Mouse (Mus musculus) embryonic fibroblast, embryonic 13.5 days (primary cell): ENCODE data around the gene Uggt1.

ENCODE experiments used
- CTCF ChIP-seq: IDR thresholded peaks from 2 replicates; pipeline ENCODE4 v1.5.1; 2011; ENCODE audit warnings: mild to moderate bottlenecking, control low read depth, low read length, moderate library complexity, borderline replicate concordance; ENCODE audit not compliant: insufficient read depth
- POLR2A ChIP-seq: IDR thresholded peaks from 2 replicates; pipeline ENCODE4 v1.6.1; 2011; ENCODE audit warnings: low read depth, mild to moderate bottlenecking, control low read depth, low read length, moderate library complexity

DNA sequence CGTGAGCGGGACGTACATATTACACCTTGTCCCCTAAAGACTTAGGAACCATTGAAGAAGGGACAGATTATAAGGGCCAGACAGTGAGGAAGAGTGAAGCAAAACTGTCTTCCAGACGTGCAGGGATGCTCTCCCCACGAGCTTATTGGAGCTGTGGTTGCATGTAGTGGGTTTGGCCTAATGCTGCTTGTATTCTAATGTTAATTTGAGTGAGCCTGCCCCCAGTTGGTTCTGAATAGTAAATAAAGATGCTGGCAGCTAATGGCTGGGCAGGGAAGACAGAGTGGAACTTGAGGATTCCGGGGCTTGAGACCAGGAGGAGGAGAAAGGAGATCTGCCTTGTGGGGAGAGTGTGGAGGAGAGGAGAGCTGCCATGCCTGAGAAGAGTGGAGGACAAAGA is 2.2 kb upstream of the Uggt1 start:
- TF ChIP-seq CTCF: no peak
- TF ChIP-seq POLR2A: no peak
